Mouse (Mus musculus) cerebellum, adult 2 months (tissue): ENCODE data around the gene Gm9732. TPM values are rescaled to one million over a fixed set of nuclear protein-coding genes. Genes with fewer than 3 reads are reported as not detected.
"Not testable (repeated sequence)": the region's sequence is repeated elsewhere in the genome, so short reads cannot be mapped to it uniquely, and the experiment has no call there.

Experiments used
- DNase-seq, 2 experiments: peaks; one replicate each; pipeline ENCODE4 v3.0.0; 2021
- H3K27ac ChIP-seq: fragments of 200-500 bp; 2 replicates; pipeline ENCODE4 v1.5.1; 2012; ENCODE audit warnings: low read length, control low read depth, inconsistent platforms; ENCODE audit not compliant: insufficient read depth
- H3K27me3 ChIP-seq: fragments of 200-500 bp; 2 replicates; pipeline ENCODE4 v1.6.1; 2012; ENCODE audit warnings: inconsistent platforms, mild to moderate bottlenecking, low read length, moderate library complexity; ENCODE audit not compliant: control insufficient read depth, insufficient read depth
- H3K4me1 ChIP-seq: fragments of 200-500 bp; 2 replicates; pipeline ENCODE4 v1.6.1; 2011; ENCODE audit warnings: low read length; ENCODE audit not compliant: control insufficient read depth, insufficient read depth
- H3K4me3 ChIP-seq: fragments of 200-500 bp; replicated peaks from 2 replicates; pipeline ENCODE3; 2011; ENCODE audit warnings: mild to moderate bottlenecking, low read depth, low read length, control low read depth; ENCODE audit not compliant: insufficient read depth
- WGBS: fragments of 180-500 bp; shearing (Covaris S2); methylation state at CpG from one replicate; pipeline ENCODE4 v1.1.7; 2018; 5-methylcytosine and 5-hydroxymethylcytosine counted together
- polyA plus RNA-seq: library from polyadenylated mRNA; depleted of rRNA; stranded (reverse); fragments of >200 nt; gene quantifications from 2 replicates; pipeline ENCODE4 v1.2.3, GENCODE M21; 2012; rRNA removed

The Gm9732 gene
- polyA plus RNA-seq, 1 experiment: 0.43 TPM

GRCm38 (mm10) chr14:43277468-43277867 lies 2.6 kb downstream of the Gm9732 start:
- WGBS: 53% methylated on average over 2 of the region's 2 CpGs
- not testable (repeated sequence) for DNase-seq

DNA sequence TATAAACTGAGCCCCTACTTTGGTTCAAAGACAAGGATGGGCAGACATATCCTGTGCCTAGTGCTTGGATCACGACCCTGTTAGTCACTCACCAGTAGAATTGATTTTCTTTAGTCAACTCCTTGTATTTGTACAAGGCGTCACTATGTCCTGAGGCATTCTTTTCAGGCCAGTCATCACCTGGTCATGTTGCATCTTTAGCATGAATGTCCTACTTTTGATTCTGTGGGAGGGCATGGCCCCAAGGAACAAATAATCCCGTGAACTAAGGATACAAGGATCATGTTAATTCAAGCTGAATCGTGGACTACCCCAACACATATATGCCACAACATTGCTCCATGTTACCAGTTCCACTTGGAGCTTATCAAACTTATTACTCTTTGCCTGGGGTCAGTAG lies 3.3 kb downstream of the Gm9732 start:
- WGBS: 62% methylated on average over 4 of the region's 4 CpGs
- DNase-seq, H3K27me3 ChIP-seq, H3K4me3 ChIP-seq, H3K4me1 ChIP-seq, H3K27ac ChIP-seq: not testable (repeated sequence)

More at GRCm38 (mm10) chr14:43277468-43277867, 2.6 kb downstream of the Gm9732 start:
- not testable (repeated sequence) for H3K27me3 ChIP-seq, H3K4me1 ChIP-seq, H3K27ac ChIP-seq, H3K4me3 ChIP-seq

- WGBS: 89% methylated on average over 3 of the region's 3 CpGs
- H3K4me1 ChIP-seq, H3K27ac ChIP-seq, H3K4me3 ChIP-seq, H3K27me3 ChIP-seq, DNase-seq: not testable (repeated sequence)
Measured at GRCm38 (mm10) chr14:43278681-43279080, 3.8 kb downstream of the Gm9732 start.

GRCm38 (mm10) chr14:43293503-43293902 lies 18.7 kb downstream of the Gm9732 start, which contains the start of gene Gm8127:
Gm8127 (minus strand) TSS chr14:43293832.
- not testable (repeated sequence) for H3K4me1 ChIP-seq, DNase-seq, H3K27me3 ChIP-seq, H3K27ac ChIP-seq, H3K4me3 ChIP-seq
- WGBS: 76% methylated on average over 3 of the region's 3 CpGs

DNA sequence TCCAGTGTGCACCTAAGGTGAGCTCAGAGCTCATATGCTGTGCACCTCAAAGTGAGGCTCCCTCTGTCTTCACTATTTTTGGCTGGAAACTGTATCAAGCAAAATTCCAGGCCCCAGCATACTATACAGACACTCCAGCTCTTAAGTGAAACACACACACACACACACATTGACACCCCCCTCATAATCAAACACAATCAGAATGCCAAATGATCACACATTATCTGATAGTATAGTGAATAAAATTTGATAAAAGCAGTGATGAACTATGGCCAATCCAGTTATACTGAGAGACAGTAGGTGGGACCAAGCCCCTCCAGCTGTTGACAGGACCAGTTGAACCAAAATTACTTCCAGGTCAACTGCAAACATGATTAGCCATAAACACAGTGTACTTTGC lies 44.7 kb downstream of the Gm9732 start:
- not testable (repeated sequence) for H3K27ac ChIP-seq, H3K4me1 ChIP-seq, H3K4me3 ChIP-seq, DNase-seq, H3K27me3 ChIP-seq

GRCm38 (mm10) chr14:43328603-43329002 lies 53.8 kb downstream of the Gm9732 start:
- not testable (repeated sequence) for H3K27ac ChIP-seq, H3K4me1 ChIP-seq, H3K4me3 ChIP-seq, H3K27me3 ChIP-seq, DNase-seq
- WGBS: 34% methylated on average over 2 of the region's 2 CpGs

DNA sequence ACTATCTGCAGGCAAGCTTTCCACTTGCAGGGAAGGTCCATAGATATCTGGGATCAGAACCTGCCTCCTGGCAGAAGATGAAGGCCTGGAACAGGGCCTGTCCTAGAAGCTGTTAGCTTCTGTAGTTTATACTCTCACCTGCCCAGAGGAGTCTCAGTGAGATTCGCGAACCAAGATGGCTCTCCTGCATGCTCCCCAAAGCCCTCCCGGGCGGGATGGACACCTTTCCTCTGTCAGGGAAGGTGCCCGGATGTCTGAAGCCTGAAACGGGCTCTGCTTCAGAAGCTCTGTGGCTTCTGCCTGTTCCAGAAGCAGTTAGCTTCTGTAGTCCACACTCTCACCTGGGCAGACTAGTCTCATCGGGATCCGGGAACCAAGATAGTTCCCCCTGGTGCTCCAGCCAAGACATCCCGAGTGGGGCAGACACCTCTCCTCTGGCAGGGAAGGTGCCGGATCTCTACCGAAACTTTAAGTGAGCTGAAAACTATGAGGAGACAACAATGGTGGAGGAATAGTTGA lies 56.6 kb downstream of the Gm9732 start:
- not testable (repeated sequence) for H3K27me3 ChIP-seq, H3K4me1 ChIP-seq, H3K4me3 ChIP-seq, DNase-seq, H3K27ac ChIP-seq
- 88% methylated on average over 11 of the region's 11 CpGs for WGBS

DNA sequence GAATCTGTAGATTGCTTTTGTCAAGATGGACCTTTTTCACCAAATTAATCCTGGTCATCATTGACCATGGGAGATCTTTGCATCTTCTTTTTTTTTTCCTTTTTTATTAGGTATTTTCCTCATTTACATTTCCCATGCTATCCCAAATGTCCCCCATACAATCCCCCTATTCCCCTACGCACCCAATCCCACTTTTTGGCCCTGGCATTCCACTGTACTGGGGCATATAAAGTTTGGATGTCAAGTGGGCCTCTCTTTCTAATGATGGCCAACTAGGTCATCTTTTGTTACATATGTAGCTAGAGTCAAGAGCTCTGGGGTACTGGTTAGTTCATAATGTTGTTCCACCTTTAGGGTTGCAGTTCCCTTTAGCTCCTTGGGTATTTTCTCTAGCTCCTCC lies 62.8 kb downstream of the Gm9732 start:
- H3K27me3 ChIP-seq, DNase-seq, H3K27ac ChIP-seq, H3K4me3 ChIP-seq, H3K4me1 ChIP-seq: not testable (repeated sequence)
- 45% methylated on average over 1 of the region's 1 CpGs for WGBS

DNA sequence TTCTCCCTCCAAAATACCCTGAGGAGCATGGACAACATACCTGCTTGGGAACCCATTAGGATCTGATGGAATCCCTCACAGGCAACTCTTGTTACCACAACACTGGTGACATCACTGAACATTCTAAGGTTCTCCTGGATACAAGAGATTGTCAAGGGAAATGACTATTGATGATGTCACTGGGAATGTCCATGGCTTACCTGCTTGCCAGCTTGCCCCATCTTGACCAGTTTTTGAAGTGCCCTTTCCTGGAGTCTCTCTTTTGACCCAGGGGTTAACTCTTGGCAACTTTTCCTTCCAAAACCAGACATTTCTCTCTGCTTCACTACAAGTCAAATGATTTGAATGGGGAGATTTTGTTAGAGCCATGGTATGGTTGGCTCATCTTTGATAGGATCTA lies 72.9 kb downstream of the Gm9732 start, which contains the start of gene 1700001F09Rik:
TSS of gene 1700001F09Rik (minus strand) at position 101 of the 400 bp plus-strand sequence.
- H3K27me3 ChIP-seq, H3K27ac ChIP-seq, H3K4me3 ChIP-seq, H3K4me1 ChIP-seq, DNase-seq: not testable (repeated sequence)

GRCm38 (mm10) chr14:43352944-43353343 lies 78.1 kb downstream of the Gm9732 start:
- not testable (repeated sequence) for H3K4me3 ChIP-seq, H3K27ac ChIP-seq, H3K27me3 ChIP-seq, DNase-seq, H3K4me1 ChIP-seq
- 81% methylated on average over 2 of the region's 2 CpGs for WGBS

Other genes with a start within 250 kb of the Gm9732 start
- 0.87 and 0.90 TPM in 2 replicates for gene Gm8094, start 198.4 kb upstream of the Gm9732 start, polyA plus RNA-seq
- 1.3 and 1.6 TPM in 2 replicates for gene Gm8104, start 174.4 kb upstream of the Gm9732 start, polyA plus RNA-seq
- 0.43 and 0.57 TPM in 2 replicates for gene Gm7233, start 95.2 kb upstream of the Gm9732 start, polyA plus RNA-seq
- gene Gm8122, start 39.7 kb upstream of the Gm9732 start, polyA plus RNA-seq: not detected in 2 replicates
- gene Gm8126, start 16.4 kb upstream of the Gm9732 start, polyA plus RNA-seq: not detected in 2 replicates
- not detected in 2 replicates for gene Gm8127, start 18.8 kb downstream of the Gm9732 start, polyA plus RNA-seq
- not detected in 2 replicates for gene 1700001F09Rik, start 72.8 kb downstream of the Gm9732 start, polyA plus RNA-seq
- not detected in 2 replicates for gene Gm8138, start 141.3 kb downstream of the Gm9732 start, polyA plus RNA-seq